Mouse (Mus musculus) bone marrow macrophage, adult 2 months (primary cell): Measurements from ENCODE around the gene Morn3.

Experiments
- CTCF ChIP-seq: IDR thresholded peaks from 2 replicates; pipeline ENCODE4 v1.5.1; 2012; ENCODE audit warnings: low read depth, mild to moderate bottlenecking, low read length, moderate library complexity
- POLR2A ChIP-seq: IDR thresholded peaks from 2 replicates; pipeline ENCODE4 v1.6.1; 2012; ENCODE audit warnings: mild to moderate bottlenecking, low read depth, low read length, borderline replicate concordance

DNA sequence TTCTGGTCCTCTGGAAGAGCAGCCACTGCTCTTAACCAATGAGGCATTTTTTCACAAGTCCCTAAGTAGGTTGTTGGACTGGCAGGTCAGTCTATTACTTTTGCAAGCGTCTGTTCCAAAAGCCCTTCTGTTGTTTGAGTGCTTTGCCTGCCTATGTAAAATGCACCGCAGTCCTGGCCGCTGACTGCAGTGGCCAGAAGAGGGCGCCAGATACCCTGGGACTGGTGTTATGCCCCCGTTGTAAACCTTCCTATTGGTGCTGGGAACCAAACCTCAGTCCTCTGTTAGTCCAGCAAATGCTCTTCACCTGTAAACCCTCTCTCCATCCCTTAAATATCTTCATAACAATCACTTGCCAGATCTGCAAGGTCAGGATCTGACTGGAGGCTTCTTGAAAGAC lies 4.9 kb upstream of the Morn3 start:
- TF ChIP-seq CTCF (no peak), POLR2A (no peak)
